Mouse (Mus musculus) forebrain, postnatal 0 days (tissue): ENCODE measurements around the gene Map3k5. TPM values are rescaled to one million over a fixed set of nuclear protein-coding genes. Genes with fewer than 3 reads are reported as not detected.
"Not testable (repeated sequence)": the region's sequence is repeated elsewhere in the genome, so short reads cannot be mapped to it uniquely, and the experiment has no call there.

Source experiments
- ATAC-seq: fragments of 200-750 bp; cut with Nextera tagmentation; 2 replicates; pipeline ENCODE4 v1.8.0; 2017; ENCODE audit warnings: mild to moderate bottlenecking, moderate library complexity
- DNase-seq: peaks from one replicate; pipeline ENCODE4 v3.0.0-alpha.2; 2015
- H3K27ac ChIP-seq: fragments of 300-500 bp; sonication (generic); 2 replicates; pipeline ENCODE4 v1.5.1; 2014; ENCODE audit warnings: low read depth, mild to moderate bottlenecking, antibody characterized with exemption, low read length, moderate library complexity, mixed read lengths
- H3K27me3 ChIP-seq: fragments of 300-500 bp; sonication (generic); 2 replicates; pipeline ENCODE4 v1.6.1; 2014; ENCODE audit warnings: mild to moderate bottlenecking, low read length, mixed read lengths; ENCODE audit not compliant: insufficient read depth
- H3K36me3 ChIP-seq: fragments of 300-500 bp; sonication (generic); 2 replicates; pipeline ENCODE4 v1.6.1; 2014; ENCODE audit warnings: mild to moderate bottlenecking, moderate library complexity; ENCODE audit not compliant: insufficient read depth
- H3K4me1 ChIP-seq: fragments of 300-500 bp; sonication (generic); 2 replicates; pipeline ENCODE4 v1.6.1; 2014; ENCODE audit warnings: antibody characterized with exemption; ENCODE audit not compliant: insufficient read depth
- H3K4me2 ChIP-seq: fragments of 300-500 bp; sonication (generic); 2 replicates; pipeline ENCODE4 v1.6.1; 2014; ENCODE audit warnings: low read depth, mild to moderate bottlenecking, moderate library complexity
- H3K4me3 ChIP-seq: fragments of 300-500 bp; sonication (generic); 2 replicates; pipeline ENCODE4 v1.5.1; 2014; ENCODE audit warnings: low read depth, low read length, mixed read lengths
- H3K9ac ChIP-seq: fragments of 300-500 bp; sonication (generic); 2 replicates; pipeline ENCODE4 v1.6.1; 2014; ENCODE audit warnings: mild to moderate bottlenecking
- H3K9me3 ChIP-seq: fragments of 300-500 bp; sonication (generic); 2 replicates; pipeline ENCODE4 v1.6.1; 2016; ENCODE audit warnings: low read length
- CTCF ChIP-seq: sonication (generic); IDR thresholded peaks from 2 replicates; pipeline ENCODE4 v1.5.1; 2016; ENCODE audit warnings: antibody characterized with exemption, control low read depth, low read depth
- WGBS: fragments of 180-500 bp; shearing (Covaris S2); extraction: QIAGEN DNeasy Blood & Tissue Kit; methylation state at CpG from one replicate; pipeline ENCODE4 v1.1.7; 2014; 5-methylcytosine and 5-hydroxymethylcytosine counted together
- polyA plus RNA-seq: library from polyadenylated mRNA; unstranded; fragments of >200 nt; fragmentation: Nextera tagmentation; extraction: Ambion mirVana; gene quantifications from 2 replicates; pipeline ENCODE4 v1.2.1, GENCODE M21; 2015
- total RNA-seq: library from RNA; depleted of rRNA; stranded (reverse); fragments of >200 nt; gene quantifications from 2 replicates; pipeline ENCODE4 v1.2.3, GENCODE M21; 2014

Map3k5 gene
- total and polyA plus RNA-seq, 2 experiments from 2014 or later = 1.3 to 5.8 TPM

DNA sequence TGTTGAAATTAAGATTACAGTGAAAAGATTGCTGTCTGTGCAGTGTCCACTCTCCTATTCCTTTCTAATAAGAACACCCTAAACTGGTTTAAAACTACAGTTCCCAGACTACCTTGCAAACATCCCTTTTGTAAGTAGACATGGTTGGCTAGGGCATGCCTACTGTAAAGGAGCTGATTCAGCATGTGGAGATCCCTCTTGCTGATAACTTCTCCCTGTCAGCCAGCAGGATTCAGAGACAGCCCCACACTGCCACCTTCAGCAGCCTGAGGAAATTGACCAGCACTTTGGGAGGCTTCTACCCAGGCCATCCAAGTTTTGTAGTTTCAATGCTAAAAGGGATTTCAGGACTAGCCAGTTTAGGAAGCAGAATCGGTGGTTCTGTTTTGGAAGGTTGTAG is 19.0 kb upstream of the Map3k5 start:
- Histone ChIP-seq H3K4me2 (no peak overlapping the region), H3K4me3 (no peak overlapping the region), H3K27ac (no peak overlapping the region), H3K4me1 (no peaks in the 10 kb centered on the region), H3K27me3 (no peaks in the 10 kb centered on the region), H3K9ac (no peak overlapping the region), H3K36me3 (no peaks in the 10 kb centered on the region), H3K9me3 (no peaks in the 10 kb centered on the region)
- ATAC-seq (peak; percentile 90), DNase-seq (peak; percentile 54)
- WGBS = 67% methylated on average over 1 of the region's 1 CpGs
- peak; percentile 65 for TF ChIP-seq CTCF

DNA sequence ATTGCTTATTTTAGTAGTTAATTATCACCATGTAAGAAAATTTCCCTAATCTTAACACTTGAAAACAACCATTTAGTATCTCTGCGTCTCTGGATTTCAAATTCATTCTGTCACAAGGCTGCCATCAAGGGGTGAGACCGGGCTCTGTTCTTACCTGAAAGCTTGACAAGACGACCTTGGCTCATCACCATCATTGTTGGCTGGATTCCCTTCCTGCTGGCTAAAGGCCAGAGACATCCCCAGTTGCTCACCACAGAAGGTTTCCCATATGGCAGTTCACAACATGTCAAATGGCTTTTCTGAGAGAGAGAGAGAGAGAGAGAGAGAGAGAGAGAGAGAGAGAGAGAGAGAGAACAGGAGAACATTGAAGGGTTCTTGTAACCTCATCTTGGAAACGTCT is 11.9 kb upstream of the Map3k5 start:
- DNase-seq (peak; percentile 49), ATAC-seq (no peak)
- Histone ChIP-seq H3K4me1 (no peaks in the 10 kb centered on the region), H3K4me2 (no peak overlapping the region), H3K4me3 (no peak overlapping the region), H3K9ac (no peak overlapping the region), H3K36me3 (no peaks in the 10 kb centered on the region), H3K27ac (no peak overlapping the region), H3K9me3 (no peaks in the 10 kb centered on the region), H3K27me3 (no peaks in the 10 kb centered on the region)
- WGBS = 36% methylated on average over 4 of the region's 4 CpGs
- TF ChIP-seq CTCF = no peak

GRCm38 (mm10) chr10:19924256-19924655 is 10.0 kb upstream of the Map3k5 start:
- H3K4me1 ChIP-seq = no peaks in the 10 kb centered on the region
- H3K9me3 ChIP-seq = no peaks in the 10 kb centered on the region
- no peak overlapping the region for H3K4me3 ChIP-seq
- H3K27ac ChIP-seq = no peak overlapping the region
- no peak overlapping the region for H3K4me2 ChIP-seq
- no peak overlapping the region for H3K9ac ChIP-seq
- no peak for DNase-seq
- WGBS = 74% methylated on average over 2 of the region's 2 CpGs
- no peak for TF ChIP-seq CTCF
- no peaks in the 10 kb centered on the region for H3K36me3 ChIP-seq
- no peak for ATAC-seq
- no peaks in the 10 kb centered on the region for H3K27me3 ChIP-seq

- H3K4me3 ChIP-seq, H3K27ac ChIP-seq, DNase-seq: not testable (repeated sequence)
These were observed 7.8 kb upstream of the Map3k5 start for GRCm38 (mm10) chr10:19926391-19926897.

DNA sequence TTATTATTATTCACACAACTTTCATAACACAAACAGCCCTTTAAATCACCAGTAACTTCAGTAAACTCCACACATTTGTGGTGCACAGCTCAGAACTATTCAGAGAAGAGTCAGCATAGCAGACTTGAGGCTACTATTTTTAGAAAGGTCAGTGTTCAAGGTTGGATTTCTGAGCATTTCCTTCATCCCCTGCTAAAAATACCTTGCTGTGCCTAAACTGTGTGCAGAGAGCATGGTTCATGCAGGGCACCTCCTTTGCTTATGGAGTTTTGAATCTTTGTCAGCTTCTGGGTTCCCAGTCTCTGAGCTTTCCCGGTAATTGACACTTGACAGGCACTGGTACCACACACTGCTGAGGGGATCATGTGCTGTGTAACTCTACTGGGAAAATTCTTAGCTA is 6.1 kb upstream of the Map3k5 start:
- ATAC-seq (no peak), DNase-seq (no peak)
- 0 out of 2 replicates have a peak, but pooled peaks cover 2% of the 10 kb centered on the region for H3K27me3 ChIP-seq
- H3K9me3 ChIP-seq = no peaks in the 10 kb centered on the region
- no peak overlapping the region for H3K27ac ChIP-seq
- H3K4me1 ChIP-seq = no peaks in the 10 kb centered on the region
- no peak overlapping the region for H3K4me3 ChIP-seq
- H3K36me3 ChIP-seq = no peaks in the 10 kb centered on the region
- 74% methylated on average over 1 of the region's 1 CpGs for WGBS
- no peak overlapping the region for H3K4me2 ChIP-seq
- TF ChIP-seq CTCF = no peak
- no peak overlapping the region for H3K9ac ChIP-seq

More at GRCm38 (mm10) chr10:19926391-19926897, 7.8 kb upstream of the Map3k5 start:
- H3K4me2 ChIP-seq, H3K4me1 ChIP-seq, H3K27me3 ChIP-seq, ATAC-seq, H3K36me3 ChIP-seq, H3K9ac ChIP-seq, H3K9me3 ChIP-seq: not testable (repeated sequence)
- WGBS = 84% methylated on average over 4 of the region's 4 CpGs

- no peaks in the 10 kb centered on the region for H3K36me3 ChIP-seq
- H3K9ac ChIP-seq = no peak overlapping the region
- no peaks in the 10 kb centered on the region for H3K4me1 ChIP-seq
- ATAC-seq (no peak), DNase-seq (no peak)
- WGBS = 52% methylated on average over 3 of the region's 3 CpGs
- peak overlapping the region; percentile 77; the same call in 1 of the 2 replicates for H3K4me3 ChIP-seq
- H3K9me3 ChIP-seq = no peaks in the 10 kb centered on the region
- no peak overlapping the region for H3K27ac ChIP-seq
- no peak for TF ChIP-seq CTCF
- peak overlapping the region; percentile 91 for H3K4me2 ChIP-seq
- peaks cover 2% of the 10 kb centered on the region for H3K27me3 ChIP-seq
These were observed 1.3 kb upstream of the Map3k5 start for GRCm38 (mm10) chr10:19932986-19933385.

DNA sequence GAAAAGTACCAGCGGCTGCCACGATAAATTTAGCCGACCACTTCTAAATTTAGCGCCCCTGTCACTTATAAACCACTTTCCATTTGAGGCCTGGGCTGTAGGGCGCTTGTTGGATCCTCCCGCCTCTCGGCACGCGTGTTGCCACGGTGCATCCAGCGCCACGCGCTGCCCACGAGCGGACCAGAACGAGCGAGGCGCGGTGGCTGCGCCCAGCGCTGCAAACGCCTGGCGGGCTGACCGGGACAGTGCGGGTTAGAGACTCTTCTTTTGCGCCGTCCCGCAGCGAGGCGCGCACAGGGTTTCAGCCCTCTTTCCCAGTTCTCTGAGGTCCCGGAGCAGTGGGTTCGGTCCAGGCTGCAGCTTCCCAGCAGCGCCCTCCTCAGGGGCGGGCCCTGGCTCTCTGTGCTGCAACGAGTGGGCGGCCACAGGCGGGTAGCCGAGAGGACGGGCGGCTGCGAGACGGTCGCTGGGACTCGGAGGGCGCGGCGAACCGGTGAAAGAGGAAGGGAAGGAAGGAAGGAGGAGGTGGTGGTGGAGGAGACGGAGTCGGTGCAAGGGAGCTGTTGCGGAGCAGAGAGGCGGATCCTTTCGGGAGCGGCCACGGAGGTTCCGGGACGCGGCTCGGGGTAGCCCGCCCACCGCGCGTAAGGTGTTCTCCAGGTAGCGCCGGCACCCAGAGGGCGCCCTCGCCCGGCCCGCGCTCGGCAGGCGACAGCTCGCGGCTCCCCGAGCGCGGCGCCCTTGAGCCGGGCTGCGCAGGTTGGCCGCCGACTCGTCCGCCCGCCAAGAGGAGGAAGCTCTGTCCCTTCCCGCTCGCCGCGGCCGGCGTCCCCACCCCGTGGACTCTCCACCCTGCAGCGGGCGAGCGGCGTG is 525 bp upstream of the Map3k5 start:
- peaks cover 2% of the 10 kb centered on the region for H3K27me3 ChIP-seq
- DNase-seq (peak; percentile 68), ATAC-seq (peak; percentile 75)
- no peaks in the 10 kb centered on the region for H3K36me3 ChIP-seq
- H3K4me1 ChIP-seq = no peaks in the 10 kb centered on the region
- H3K9me3 ChIP-seq = no peaks in the 10 kb centered on the region
- H3K4me2 ChIP-seq = peak overlapping the region; percentile 91
- peak overlapping the region; percentile 77 for H3K4me3 ChIP-seq
- under 1% methylated on average over 92 of the region's 97 CpGs for WGBS
- peak overlapping the region; percentile 64 for H3K9ac ChIP-seq
- peak; percentile 37 for TF ChIP-seq CTCF
- peak overlapping the region; percentile 50 for H3K27ac ChIP-seq
